14 mouse cellular contexts compared by ENCODE assay signal in the genomic region with DNA sequence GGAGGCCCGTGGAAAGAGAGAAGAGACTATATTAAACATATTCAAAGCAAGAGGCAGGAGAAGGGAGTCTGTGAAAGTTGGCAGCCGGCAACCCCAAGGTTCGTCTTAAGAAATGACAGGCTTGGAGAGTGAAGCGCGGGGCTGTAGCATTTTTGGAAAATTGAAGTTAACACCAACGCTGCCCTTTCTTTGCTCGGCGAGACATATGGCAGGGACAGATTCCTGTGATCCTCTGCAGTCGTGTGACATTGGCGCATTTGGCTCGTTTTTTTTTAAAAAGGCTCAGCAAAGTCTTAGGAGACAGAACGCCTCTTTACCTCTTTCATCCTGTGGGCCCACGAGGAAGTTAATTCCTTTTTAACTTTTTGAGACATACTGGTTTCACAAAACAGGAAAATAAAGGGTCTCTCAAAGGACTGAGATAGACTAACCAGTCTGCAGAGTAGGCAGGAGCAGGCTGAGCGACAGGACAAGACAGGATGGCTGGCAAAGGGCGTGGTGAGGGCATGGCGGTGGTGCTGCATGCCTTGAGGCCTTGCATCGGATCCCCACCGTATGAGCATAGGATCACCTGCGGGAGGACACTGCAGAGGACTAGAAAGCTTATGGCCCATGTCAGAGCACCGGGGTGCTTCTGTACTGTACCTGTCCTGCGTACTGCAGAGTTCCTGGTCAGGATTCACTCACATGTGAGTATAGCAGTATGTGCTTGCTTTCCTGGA.
A peak's percentile ranks its signal among the peaks of the same experiment; 100 is the strongest.
DNase-seq lines count a peak whose midpoint lies in the region; ATAC-seq lines count a peak whose summit lies in the region.
"Had no signal": no experiment of that assay in that cellular context is flagged by ENCODE, and none has a peak within 500 bp of the region (broad histone marks: within the 10 kb centered on the region; RNA-seq: fewer than 3 reads in every experiment).

No protein-coding gene starts in this region.

- H3K36me3 ChIP-seq in hindbrain, embryonic 13.5 days, result no peaks in the 10 kb centered on the region
- no peaks in the 10 kb centered on the region for H3K36me3 ChIP-seq in hindbrain, embryonic 10.5 days
- no peaks in the 10 kb centered on the region for H3K36me3 ChIP-seq in forebrain, embryonic 13.5 days (ENCODE audit: poor library complexity, severe bottlenecking)
- H3K36me3 ChIP-seq in midbrain, embryonic 15.5 days (replicated peaks), result no peaks in the 10 kb centered on the region

- no peak; the same call in 1 of the 2 replicates for ATAC-seq in hindbrain, embryonic 13.5 days (ENCODE audit: low FRiP score)
- peak; percentile 14 for ATAC-seq in forebrain, embryonic 13.5 days
- ATAC-seq in midbrain, embryonic 15.5 days (replicated peaks), result no peak; the same call in 1 of the 2 replicates
- ATAC-seq: CD4-positive, CD25-positive, alpha-beta regulatory T cell, adult 4 months had no signal

- H3K9ac ChIP-seq in hindbrain, embryonic 13.5 days, result peak overlapping the region; percentile 49; the same call in 1 of the 2 replicates
- H3K9ac ChIP-seq in forebrain, embryonic 13.5 days, result no peak overlapping the region
- no peak overlapping the region for H3K9ac ChIP-seq in midbrain, embryonic 15.5 days
- H3K9ac ChIP-seq: liver, embryonic 14.5 days had no signal

- H3K4me1 ChIP-seq in hindbrain, embryonic 13.5 days (replicated peaks), result peaks cover 58% of the 10 kb centered on the region
- peaks cover 45% of the 10 kb centered on the region for H3K4me1 ChIP-seq in hindbrain, embryonic 10.5 days (replicated peaks)
- H3K4me1 ChIP-seq in forebrain, embryonic 13.5 days, result peaks cover 54% of the 10 kb centered on the region
- peaks cover 55% of the 10 kb centered on the region for H3K4me1 ChIP-seq in midbrain, embryonic 15.5 days

- no peak overlapping the region for H3K4me2 ChIP-seq in hindbrain, embryonic 13.5 days
- H3K4me2 ChIP-seq in forebrain, embryonic 13.5 days, result no peak overlapping the region; the same call in 1 of the 2 replicates
- H3K4me2 ChIP-seq in midbrain, embryonic 15.5 days, result no peak overlapping the region

- 76% methylated on average over 21 of the region's 21 CpGs for WGBS in hindbrain, embryonic 13.5 days
- 87% methylated on average over 21 of the region's 21 CpGs for WGBS in hindbrain, embryonic 10.5 days
- 56% methylated on average over 21 of the region's 21 CpGs for WGBS in forebrain, embryonic 13.5 days
- WGBS in midbrain, embryonic 15.5 days, result 57% methylated on average over 21 of the region's 21 CpGs

- peak overlapping the region; percentile 92 for H3K27ac ChIP-seq in hindbrain, embryonic 13.5 days
- H3K27ac ChIP-seq in hindbrain, embryonic 10.5 days, result no peak overlapping the region; the same call in 1 of the 2 replicates
- peak overlapping the region; percentile 85 for H3K27ac ChIP-seq in forebrain, embryonic 13.5 days
- peak overlapping the region; percentile 46 for H3K27ac ChIP-seq in midbrain, embryonic 15.5 days
- H3K27ac ChIP-seq: liver, embryonic 14.5 days; macrophage had no signal

- H3K4me3 ChIP-seq in hindbrain, embryonic 13.5 days, result no peak overlapping the region
- no peak overlapping the region for H3K4me3 ChIP-seq in hindbrain, embryonic 10.5 days
- no peak overlapping the region for H3K4me3 ChIP-seq in forebrain, embryonic 13.5 days
- no peak overlapping the region for H3K4me3 ChIP-seq in midbrain, embryonic 15.5 days

- H3K9me3 ChIP-seq in hindbrain, embryonic 13.5 days, result no peaks in the 10 kb centered on the region
- no peaks in the 10 kb centered on the region for H3K9me3 ChIP-seq in hindbrain, embryonic 10.5 days
- no peaks in the 10 kb centered on the region for H3K9me3 ChIP-seq in forebrain, embryonic 13.5 days (replicated peaks)
- H3K9me3 ChIP-seq in midbrain, embryonic 15.5 days, result no peaks in the 10 kb centered on the region

- H3K27me3 ChIP-seq in hindbrain, embryonic 13.5 days, result no peaks in the 10 kb centered on the region
- no peaks in the 10 kb centered on the region for H3K27me3 ChIP-seq in hindbrain, embryonic 10.5 days (ENCODE audit: insufficient read depth, poor library complexity, severe bottlenecking)
- H3K27me3 ChIP-seq in forebrain, embryonic 13.5 days, result no peaks in the 10 kb centered on the region
- no peaks in the 10 kb centered on the region for H3K27me3 ChIP-seq in midbrain, embryonic 15.5 days (replicated peaks)

- no peak for DNase-seq in hindbrain, embryonic 10.5 days (ENCODE audit: low spot score)
- DNase-seq in cerebellum, adult 8-10 months, result peak; percentile 59
- DNase-seq in gastrocnemius, adult 18-20 months (ENCODE audit: low spot score), result no peak
- no peak for DNase-seq in lung, postnatal 4 days
- no peak for DNase-seq in ovary, postnatal 36 days (ENCODE audit: low spot score)
- DNase-seq: adrenal gland, adult 8-10 months; heart, adult 18-20 months; spleen, adult 18-20 months had no signal
